Mouse (Mus musculus) lung, embryonic 14.5 days (tissue): ENCODE measurements at regions not wholly inside any gene's neighbourhood (a gene's known extent, or its start where the extent isn't known, plus 50 kb on each side); places are given as distances from the start of the nearest gene placed in this dataset.

Experiments used
- ATAC-seq: fragments of 200-750 bp; cut with Nextera tagmentation; 2 replicates; pipeline ENCODE4 v1.8.0; 2017; ENCODE audit warnings: mild to moderate bottlenecking, moderate TSS enrichment, moderate library complexity; ENCODE audit not compliant: insufficient read depth
- DNase-seq: peaks from one replicate; pipeline ENCODE4 v3.0.0-alpha.2; 2015
- H3K27ac ChIP-seq: fragments of 300-500 bp; sonication (generic); 2 replicates; pipeline ENCODE4 v1.5.1; 2014; ENCODE audit warnings: low read depth, mild to moderate bottlenecking, moderate library complexity
- H3K27me3 ChIP-seq: fragments of 300-500 bp; sonication (generic); 2 replicates; pipeline ENCODE4 v1.6.1; 2014; ENCODE audit warnings: low read length, control low read depth; ENCODE audit not compliant: insufficient read depth
- H3K36me3 ChIP-seq: fragments of 300-500 bp; sonication (generic); 2 replicates; pipeline ENCODE4 v1.6.1; 2014; ENCODE audit warnings: control low read depth; ENCODE audit not compliant: insufficient read depth
- H3K4me1 ChIP-seq: fragments of 300-500 bp; sonication (generic); 2 replicates; pipeline ENCODE4 v1.6.1; 2014; ENCODE audit warnings: antibody characterized with exemption, control low read depth; ENCODE audit not compliant: insufficient read depth
- H3K4me2 ChIP-seq: fragments of 300-500 bp; sonication (generic); 2 replicates; pipeline ENCODE4 v1.6.1; 2014; ENCODE audit warnings: mild to moderate bottlenecking
- H3K4me3 ChIP-seq: fragments of 300-500 bp; sonication (generic); 2 replicates; pipeline ENCODE4 v1.5.1; 2014; ENCODE audit warnings: low read depth, low read length
- H3K9ac ChIP-seq: fragments of 300-500 bp; sonication (generic); 2 replicates; pipeline ENCODE4 v1.6.1; 2014
- H3K9me3 ChIP-seq: fragments of 300-500 bp; sonication (generic); 2 replicates; pipeline ENCODE4 v1.6.1; 2016; ENCODE audit warnings: low read depth, low read length, control low read depth
- CTCF ChIP-seq: IDR thresholded peaks from 2 replicates; pipeline ENCODE4 v1.5.1; 2016; ENCODE audit warnings: antibody characterized with exemption, low read depth
- WGBS: fragments of 180-500 bp; shearing (Covaris S2); extraction: QIAGEN DNeasy Blood & Tissue Kit; methylation state at CpG from one replicate; pipeline ENCODE4 v1.1.7; 2014; 5-methylcytosine and 5-hydroxymethylcytosine counted together

- TF ChIP-seq CTCF, result no peak
- no peak overlapping the region for H3K27ac ChIP-seq
- WGBS, result 66% methylated on average over 13 of the region's 13 CpGs
- H3K4me3 ChIP-seq, result no peak overlapping the region
- no peak overlapping the region for H3K4me2 ChIP-seq
- no peaks in the 10 kb centered on the region for H3K27me3 ChIP-seq
- H3K4me1 ChIP-seq, result no peaks in the 10 kb centered on the region
- no peaks in the 10 kb centered on the region for H3K36me3 ChIP-seq
- DNase-seq, result no peak
- H3K9ac ChIP-seq, result no peak overlapping the region
- no peak for ATAC-seq
- H3K9me3 ChIP-seq, result no peaks in the 10 kb centered on the region
These were observed 57.8 kb upstream of the Cfap46 start for GRCm38 (mm10) chr7:139741246-139741903.

DNA sequence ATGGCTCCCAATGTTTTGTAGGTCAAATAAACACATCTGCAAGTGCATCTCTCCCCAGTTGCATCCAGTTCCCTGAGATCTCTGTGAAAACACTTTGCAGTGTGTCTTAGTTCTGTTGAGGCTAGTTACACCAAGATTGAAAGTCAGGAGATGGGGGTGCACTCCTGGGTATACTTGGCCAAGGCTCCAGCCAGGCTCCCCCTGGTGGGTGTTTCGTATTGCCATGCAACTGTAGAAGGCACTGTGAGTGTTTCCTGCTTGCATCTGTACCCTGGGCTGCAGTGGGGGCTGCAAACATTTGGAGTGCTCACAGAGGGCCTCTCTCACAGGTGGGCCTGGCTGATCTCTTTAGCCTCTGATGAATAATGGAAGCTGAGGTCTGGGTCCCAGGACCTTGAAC is 63.2 kb upstream of the Cfap46 start:
- WGBS, result 27% methylated on average over 1 of the region's 1 CpGs
- Histone ChIP-seq H3K9ac (no peak overlapping the region), H3K27ac (no peak overlapping the region), H3K4me2 (no peak overlapping the region), H3K4me1 (no peaks in the 10 kb centered on the region), H3K9me3 (no peaks in the 10 kb centered on the region), H3K36me3 (no peaks in the 10 kb centered on the region), H3K4me3 (no peak overlapping the region), H3K27me3 (no peaks in the 10 kb centered on the region)
- ATAC-seq (no peak), DNase-seq (peak; percentile 55)
- peak; percentile 60 for TF ChIP-seq CTCF

DNA sequence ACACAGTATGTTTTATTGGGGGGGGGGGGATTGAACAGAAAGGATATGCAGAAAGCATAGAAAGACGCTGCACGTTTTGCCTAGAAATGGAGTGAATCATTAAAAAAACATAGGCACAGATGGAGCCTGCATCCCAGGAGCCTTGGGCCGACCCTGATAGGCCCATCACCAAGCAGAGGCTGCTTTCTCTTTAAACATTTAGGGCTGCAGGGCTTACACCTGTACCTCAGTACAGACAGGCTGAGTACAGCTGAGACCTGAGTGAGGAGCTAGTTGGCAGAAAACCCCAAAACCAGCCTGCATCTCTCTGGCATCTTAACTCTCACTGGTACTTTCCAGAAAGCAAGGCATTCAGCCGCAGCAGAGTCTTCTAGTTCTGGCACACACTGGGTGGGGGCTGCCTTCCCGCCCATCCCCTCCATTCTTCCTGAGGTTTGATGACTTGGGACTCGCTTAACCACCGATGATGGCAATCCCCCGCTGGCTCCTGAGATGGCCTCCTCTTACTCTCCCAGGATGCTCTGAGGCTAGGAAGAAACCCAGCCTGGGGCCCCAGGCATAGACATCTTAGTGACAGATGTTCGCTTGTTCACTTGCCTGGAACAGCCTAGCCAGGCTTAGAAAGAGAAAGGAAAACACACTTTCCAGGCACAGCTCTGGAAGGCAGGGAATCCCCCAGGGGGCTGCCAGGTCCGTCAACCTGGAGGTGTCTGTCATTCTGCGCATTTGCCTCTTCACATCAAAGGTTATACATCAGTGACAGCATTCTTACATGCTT is 63.9 kb upstream of the Cfap46 start:
- H3K27ac ChIP-seq, result no peak overlapping the region
- ATAC-seq, result no peak
- no peaks in the 10 kb centered on the region for H3K4me1 ChIP-seq
- 74% methylated on average over 11 of the region's 11 CpGs for WGBS
- no peaks in the 10 kb centered on the region for H3K9me3 ChIP-seq
- DNase-seq, result no peak
- H3K9ac ChIP-seq, result no peak overlapping the region
- H3K4me3 ChIP-seq, result no peak overlapping the region
- no peaks in the 10 kb centered on the region for H3K27me3 ChIP-seq
- no peak for TF ChIP-seq CTCF
- no peaks in the 10 kb centered on the region for H3K36me3 ChIP-seq
- no peak overlapping the region for H3K4me2 ChIP-seq

DNA sequence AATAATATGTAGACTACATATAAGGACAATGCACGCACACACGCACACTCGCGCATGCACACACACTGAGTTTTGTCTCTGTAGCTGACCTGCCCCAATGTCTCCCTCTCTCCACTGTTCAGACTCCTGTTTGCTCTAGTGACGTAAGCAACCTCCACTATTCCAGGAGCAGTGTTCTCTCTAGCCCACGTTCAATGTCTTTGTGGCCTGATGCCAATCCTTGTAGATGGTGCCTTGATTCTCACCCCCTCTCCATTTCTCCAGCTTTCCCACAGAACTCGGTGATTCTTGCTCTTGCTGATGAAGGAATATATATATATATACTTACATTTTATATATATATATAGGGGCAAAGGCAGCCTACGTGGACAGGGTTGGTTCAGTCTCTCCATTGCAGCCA is 71.4 kb upstream of the Cfap46 start:
- Histone ChIP-seq H3K27ac (no peak overlapping the region), H3K9ac (no peak overlapping the region), H3K4me3 (no peak overlapping the region), H3K36me3 (no peaks in the 10 kb centered on the region), H3K27me3 (no peaks in the 10 kb centered on the region), H3K4me2 (no peak overlapping the region), H3K9me3 (no peaks in the 10 kb centered on the region), H3K4me1 (no peaks in the 10 kb centered on the region)
- TF ChIP-seq CTCF, result no peak
- WGBS, result 86% methylated on average over 8 of the region's 8 CpGs
- ATAC-seq (no peak), DNase-seq (no peak)

GRCm38 (mm10) chr7:139762522-139762921 is 71.5 kb upstream of the Adgra1 start:
- Histone ChIP-seq H3K9me3 (no peaks in the 10 kb centered on the region), H3K9ac (no peak overlapping the region), H3K4me3 (no peak overlapping the region), H3K27ac (no peak overlapping the region), H3K36me3 (no peaks in the 10 kb centered on the region), H3K27me3 (no peaks in the 10 kb centered on the region), H3K4me1 (no peaks in the 10 kb centered on the region), H3K4me2 (no peak overlapping the region)
- 63% methylated on average over 1 of the region's 1 CpGs for WGBS
- DNase-seq (no peak), ATAC-seq (no peak)
- TF ChIP-seq CTCF, result no peak

DNA sequence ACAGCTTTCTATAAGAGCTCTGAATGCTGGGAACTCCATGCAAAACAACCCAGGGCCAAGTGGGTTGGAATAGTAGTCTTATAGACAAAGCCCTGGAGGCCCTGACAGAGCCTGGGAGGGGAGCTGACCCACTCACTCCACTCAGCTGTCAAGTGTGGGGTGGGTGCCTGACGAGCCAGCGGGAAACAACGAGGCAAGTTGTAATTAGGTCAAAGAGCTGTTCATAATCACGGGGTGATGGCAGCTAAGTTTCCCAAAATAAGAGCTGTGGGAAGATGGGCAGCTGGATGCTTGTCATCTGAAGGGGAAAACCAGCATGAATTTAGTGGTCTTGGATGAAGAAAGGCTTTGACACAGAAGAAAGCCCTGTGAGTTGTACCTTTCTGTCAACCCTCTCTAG is 70.7 kb upstream of the Adgra1 start:
- Histone ChIP-seq H3K4me3 (no peak overlapping the region), H3K9me3 (no peaks in the 10 kb centered on the region), H3K4me1 (no peaks in the 10 kb centered on the region), H3K27me3 (no peaks in the 10 kb centered on the region), H3K4me2 (no peak overlapping the region), H3K27ac (no peak overlapping the region), H3K36me3 (no peaks in the 10 kb centered on the region), H3K9ac (no peak overlapping the region)
- DNase-seq (no peak), ATAC-seq (no peak)
- WGBS, result 30% methylated on average over 4 of the region's 4 CpGs
- no peak for TF ChIP-seq CTCF

GRCm38 (mm10) chr7:139766296-139766695 is 67.7 kb upstream of the Adgra1 start:
- DNase-seq (no peak), ATAC-seq (no peak)
- Histone ChIP-seq H3K9me3 (no peaks in the 10 kb centered on the region), H3K4me2 (no peak overlapping the region), H3K9ac (no peak overlapping the region), H3K27me3 (no peaks in the 10 kb centered on the region), H3K4me1 (no peaks in the 10 kb centered on the region), H3K4me3 (no peak overlapping the region), H3K36me3 (no peaks in the 10 kb centered on the region), H3K27ac (no peak overlapping the region)
- TF ChIP-seq CTCF, result no peak
- 52% methylated on average over 3 of the region's 3 CpGs for WGBS
